Mouse (Mus musculus): ENCODE measurements at regions not wholly inside any gene's neighbourhood (a gene's known extent, or its start where the extent isn't known, plus 50 kb on each side); places are given as distances from the start of the nearest gene placed in this dataset.

- ATAC-seq (ENCODE audit: low FRiP score, low read depth): no peak
These were observed 445.3 kb downstream of the Bckdhb start for GRCm38 (mm10) chr9:84370260-84370659.

DNA sequence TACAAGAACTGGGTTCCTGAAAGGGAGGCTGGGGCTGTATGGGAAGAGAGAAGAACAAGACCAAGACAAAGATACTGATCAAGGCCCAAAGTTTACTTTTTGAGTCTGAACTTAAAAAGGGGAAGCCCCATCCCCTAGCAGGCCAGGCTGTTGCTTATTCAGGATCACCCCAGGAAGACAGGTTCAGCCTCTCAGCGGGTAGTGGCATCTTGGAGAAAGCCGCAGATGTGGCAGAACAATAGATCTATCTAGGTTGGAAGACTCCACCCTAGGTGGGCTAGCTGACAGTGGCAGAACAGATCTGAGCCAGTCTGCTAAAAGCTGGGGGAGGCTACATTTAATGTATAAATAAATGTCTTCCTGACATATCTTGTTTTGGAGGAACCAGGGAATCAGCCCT lies 450.8 kb downstream of the Bckdhb start:
- no peak for ATAC-seq (ENCODE audit: low FRiP score, low read depth)
- 71% methylated on average over 2 of the region's 2 CpGs for WGBS
- Histone ChIP-seq H3K36me3 (no peaks in the 10 kb centered on the region), H3K4me2 (replicated peaks) (no peak overlapping the region), H3K4me3 (no peak overlapping the region), H3K9ac (no peak overlapping the region), H3K4me1 (no peaks in the 10 kb centered on the region), H3K9me3 (peaks cover 6% of the 10 kb centered on the region; the same call in 1 of the 2 replicates), H3K27ac (no peak overlapping the region), H3K27me3 (no peaks in the 10 kb centered on the region)

More at GRCm38 (mm10) chr9:84370260-84370659, 445.3 kb downstream of the Bckdhb start:
- Histone ChIP-seq H3K9ac (no peak overlapping the region), H3K4me2 (replicated peaks) (no peak overlapping the region), H3K4me1 (no peaks in the 10 kb centered on the region; the same call in 1 of the 2 replicates), H3K27me3 (no peaks in the 10 kb centered on the region; the same call in 1 of the 2 replicates), H3K9me3 (0 out of 2 replicates have a peak, but pooled peaks cover 6% of the 10 kb centered on the region), H3K4me3 (no peak overlapping the region), H3K36me3 (no peaks in the 10 kb centered on the region), H3K27ac (no peak overlapping the region)
- 62% methylated on average over 4 of the region's 4 CpGs for WGBS

DNA sequence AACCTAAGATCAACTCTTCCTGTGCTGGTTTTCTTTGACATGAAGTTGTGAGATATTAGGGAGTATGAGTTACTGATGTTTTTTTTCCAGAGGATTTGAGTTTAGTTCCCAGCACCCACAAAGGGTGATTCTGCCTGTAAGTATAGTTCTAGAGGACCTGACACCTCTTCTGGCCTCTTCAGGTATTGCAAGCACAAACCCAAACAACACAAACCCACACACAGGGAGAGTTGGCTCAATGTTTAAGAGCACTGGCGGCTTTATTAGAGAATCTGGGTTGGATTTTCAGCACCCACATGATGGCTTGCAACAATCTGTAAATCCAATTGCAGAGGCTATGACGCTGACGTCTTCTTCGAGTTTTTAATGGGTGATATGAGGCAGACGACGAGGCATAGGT lies 451.7 kb downstream of the Bckdhb start:
- H3K9me3 ChIP-seq: peaks cover 6% of the 10 kb centered on the region; the same call in 1 of the 2 replicates
- ATAC-seq (ENCODE audit: low FRiP score, low read depth): no peak
- 87% methylated on average over 6 of the region's 6 CpGs for WGBS

DNA sequence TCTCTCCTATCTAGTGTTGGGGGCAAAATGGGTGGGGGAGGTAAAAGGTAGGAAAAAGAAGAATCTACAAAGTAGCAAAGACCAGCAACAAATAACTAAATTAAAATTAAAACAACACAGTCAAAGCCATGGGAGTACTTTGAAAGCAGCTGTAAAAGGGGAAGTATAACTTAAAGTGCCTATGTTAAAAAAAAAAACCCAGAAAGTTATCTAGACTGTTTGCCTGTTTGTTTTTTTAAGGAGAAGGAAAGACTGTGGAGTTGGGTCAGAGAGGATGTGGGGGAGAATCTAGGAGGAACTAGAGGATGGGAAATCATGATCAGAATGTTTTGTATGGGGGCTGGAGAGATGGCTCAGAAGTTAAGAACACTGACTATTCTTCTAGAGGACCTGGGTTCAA lies 457.0 kb downstream of the Bckdhb start:
- H3K27me3 ChIP-seq: no peaks in the 10 kb centered on the region
- no peaks in the 10 kb centered on the region for H3K36me3 ChIP-seq
- H3K27ac ChIP-seq: no peak overlapping the region
- no peak overlapping the region for H3K4me3 ChIP-seq
- no peak overlapping the region for H3K4me2 ChIP-seq (replicated peaks)
- no peak overlapping the region for H3K9ac ChIP-seq
- ATAC-seq (ENCODE audit: low FRiP score, low read depth): no peak
- no peaks in the 10 kb centered on the region for H3K9me3 ChIP-seq
- H3K4me1 ChIP-seq: no peaks in the 10 kb centered on the region

More for the DNA sequence above, 451.7 kb downstream of the Bckdhb start:
- Histone ChIP-seq H3K9ac (no peak overlapping the region), H3K4me2 (replicated peaks) (no peak overlapping the region), H3K4me1 (no peaks in the 10 kb centered on the region), H3K27me3 (no peaks in the 10 kb centered on the region), H3K4me3 (no peak overlapping the region), H3K27ac (no peak overlapping the region), H3K36me3 (no peaks in the 10 kb centered on the region)

DNA sequence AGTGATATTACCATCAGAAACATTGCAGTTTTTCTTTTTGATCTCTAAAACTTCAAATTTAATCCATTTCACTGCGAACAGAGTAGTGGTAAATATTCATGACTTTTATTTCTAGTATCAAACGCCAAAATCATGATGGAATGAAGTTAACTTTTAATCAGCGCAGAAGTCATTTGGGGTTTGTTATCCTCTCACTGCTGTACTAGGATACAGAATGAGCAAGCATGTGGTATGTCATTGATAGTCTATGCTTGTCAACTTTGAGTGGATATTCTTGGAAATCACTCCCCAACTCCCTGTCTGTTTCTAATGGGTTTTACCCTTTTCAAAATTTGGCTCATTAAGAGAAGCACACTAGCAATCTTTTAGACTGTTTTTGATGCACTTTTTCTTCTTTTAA lies 464.9 kb downstream of the Bckdhb start:
- H3K9me3 ChIP-seq: no peaks in the 10 kb centered on the region
- no peak overlapping the region for H3K27ac ChIP-seq
- H3K4me2 ChIP-seq (replicated peaks): no peak overlapping the region
- no peak overlapping the region for H3K9ac ChIP-seq
- H3K4me1 ChIP-seq: no peaks in the 10 kb centered on the region
- H3K4me3 ChIP-seq: no peak overlapping the region
- whole genome bisulfite sequencing: 94% methylated on average over 3 of the region's 3 CpGs
- H3K27me3 ChIP-seq: no peaks in the 10 kb centered on the region
- ATAC-seq (ENCODE audit: low FRiP score, low read depth): no peak
- H3K36me3 ChIP-seq: no peaks in the 10 kb centered on the region

DNA sequence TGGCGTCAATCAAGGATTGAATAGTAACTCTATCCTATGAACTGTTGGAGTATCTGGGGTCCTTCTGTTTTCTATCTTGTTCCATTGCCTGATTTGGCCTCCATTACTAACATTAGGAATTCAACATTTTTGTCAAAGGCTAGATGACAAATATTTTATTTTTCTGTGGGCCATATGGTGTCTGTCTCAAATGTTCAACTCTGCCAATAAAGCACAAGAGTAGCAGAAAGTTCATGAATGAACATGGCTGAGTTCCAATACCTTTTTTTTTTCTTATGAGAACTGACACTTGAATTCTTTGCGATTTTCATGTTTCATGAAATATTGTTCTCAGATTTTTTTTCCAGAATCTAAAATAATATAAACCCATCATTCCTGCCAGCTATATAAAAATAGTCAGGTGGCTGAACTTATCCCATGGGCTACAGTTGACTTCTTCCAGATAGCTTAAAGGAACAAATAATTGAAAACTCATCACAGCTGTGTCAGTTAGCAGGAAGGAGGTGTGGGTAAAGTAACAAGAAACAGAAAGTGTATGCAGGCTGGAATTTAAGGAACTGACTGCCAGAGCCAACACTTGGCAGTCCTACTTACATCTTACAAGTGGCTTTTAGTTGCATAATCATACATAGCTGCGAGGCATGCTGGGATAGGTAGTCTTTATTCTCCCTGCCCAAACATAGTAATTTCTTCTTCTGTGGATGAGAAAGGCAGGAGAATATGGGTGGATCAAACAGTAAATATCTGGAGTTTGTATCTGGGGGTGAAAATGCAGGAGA lies 469.8 kb downstream of the Bckdhb start:
- no peak overlapping the region for H3K9ac ChIP-seq
- no peaks in the 10 kb centered on the region for H3K27me3 ChIP-seq
- no peak overlapping the region for H3K4me3 ChIP-seq
- no peaks in the 10 kb centered on the region for H3K36me3 ChIP-seq
- H3K27ac ChIP-seq: no peak overlapping the region
- H3K9me3 ChIP-seq: no peaks in the 10 kb centered on the region
- 80% methylated on average over 3 of the region's 3 CpGs for WGBS
- ATAC-seq (ENCODE audit: low FRiP score, low read depth): no peak; the same call in 1 of the 2 replicates
- no peak overlapping the region for H3K4me2 ChIP-seq (replicated peaks)
- no peaks in the 10 kb centered on the region for H3K4me1 ChIP-seq

DNA sequence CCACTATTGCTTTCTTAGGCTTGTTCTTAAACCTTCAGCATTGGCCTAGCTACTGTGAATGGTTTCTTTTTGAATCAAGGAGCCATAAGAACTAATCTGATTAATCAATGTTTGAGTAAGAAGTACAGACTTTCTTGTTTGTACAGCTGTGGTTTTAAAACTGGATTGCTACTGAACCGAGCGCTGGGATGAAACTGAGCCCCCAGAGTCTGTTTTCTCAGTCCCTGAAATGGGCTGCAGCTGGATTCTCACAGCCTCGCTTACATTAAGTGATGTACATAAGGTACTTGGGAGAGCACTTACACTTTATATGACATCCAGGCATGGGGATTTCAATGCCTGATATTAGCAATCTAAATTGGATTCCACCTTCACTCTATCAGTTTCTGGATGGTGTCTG lies 474.5 kb downstream of the Bckdhb start:
- Histone ChIP-seq H3K9ac (no peak overlapping the region), H3K27me3 (no peaks in the 10 kb centered on the region), H3K4me1 (no peaks in the 10 kb centered on the region), H3K4me3 (no peak overlapping the region), H3K9me3 (no peaks in the 10 kb centered on the region), H3K4me2 (replicated peaks) (no peak overlapping the region), H3K27ac (no peak overlapping the region), H3K36me3 (no peaks in the 10 kb centered on the region)
- 62% methylated on average over 3 of the region's 3 CpGs for WGBS
- no peak for ATAC-seq (ENCODE audit: low FRiP score, low read depth)

DNA sequence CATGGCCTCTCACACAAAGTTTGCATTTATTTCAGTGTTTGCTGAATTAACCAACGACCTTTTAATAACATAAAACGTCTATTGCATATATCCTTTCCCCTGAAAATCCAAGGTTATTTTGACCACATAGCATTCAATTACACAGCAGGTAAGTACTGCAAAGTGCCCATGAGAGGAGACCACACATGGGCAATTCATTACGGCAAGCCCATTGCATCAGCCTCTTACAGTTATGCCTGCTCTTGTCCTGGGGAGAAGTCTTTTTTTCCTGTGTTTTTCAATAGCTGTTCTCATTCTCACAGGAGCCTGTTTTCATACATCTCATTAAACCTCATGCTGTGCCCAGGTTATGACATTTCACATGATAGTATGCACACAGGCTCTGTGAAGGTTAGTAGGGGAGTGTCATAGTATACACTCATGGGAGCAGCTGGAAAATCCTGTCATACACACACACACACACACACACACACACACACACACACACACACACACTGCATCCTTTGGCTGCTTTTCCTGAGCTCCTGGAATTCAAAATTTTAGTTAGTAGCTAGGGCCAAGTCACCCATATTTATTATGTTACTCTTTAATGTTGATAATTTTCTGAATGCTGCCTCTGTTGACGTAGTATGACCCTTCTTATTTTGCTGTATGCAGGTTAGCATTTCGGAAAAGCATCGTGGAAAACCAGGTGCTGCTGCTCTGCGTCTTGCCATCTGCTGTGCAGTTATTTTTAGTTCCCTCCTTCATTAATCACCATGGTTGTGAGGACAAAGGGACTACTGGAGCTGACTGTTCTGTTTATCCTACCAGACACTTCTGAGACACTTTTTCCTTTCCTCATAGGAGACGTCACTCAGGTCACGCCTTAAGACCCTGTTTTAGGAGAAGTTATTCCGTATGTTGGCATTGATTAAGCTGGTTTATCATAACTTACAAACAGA lies 483.6 kb downstream of the Bckdhb start:
- no peaks in the 10 kb centered on the region for H3K9me3 ChIP-seq
- H3K4me2 ChIP-seq (replicated peaks): no peak overlapping the region
- H3K4me3 ChIP-seq: no peak overlapping the region
- H3K4me1 ChIP-seq: peaks cover 7% of the 10 kb centered on the region
- peak; percentile 57 for ATAC-seq (ENCODE audit: low FRiP score, low read depth)
- H3K27me3 ChIP-seq: no peaks in the 10 kb centered on the region
- WGBS: 50% methylated on average over 10 of the region's 10 CpGs
- H3K9ac ChIP-seq: no peak overlapping the region
- H3K36me3 ChIP-seq: no peaks in the 10 kb centered on the region
- H3K27ac ChIP-seq: no peak overlapping the region

All from limb, embryonic 13.5 days (tissue).